Mouse (Mus musculus): Measurements from ENCODE around the gene Wfdc6b. TPM values are rescaled to one million over a fixed set of nuclear protein-coding genes. Genes with fewer than 3 reads are reported as not detected.

Gene Wfdc6b
- total and polyA plus RNA-seq, 3 experiments = not detected

DNA sequence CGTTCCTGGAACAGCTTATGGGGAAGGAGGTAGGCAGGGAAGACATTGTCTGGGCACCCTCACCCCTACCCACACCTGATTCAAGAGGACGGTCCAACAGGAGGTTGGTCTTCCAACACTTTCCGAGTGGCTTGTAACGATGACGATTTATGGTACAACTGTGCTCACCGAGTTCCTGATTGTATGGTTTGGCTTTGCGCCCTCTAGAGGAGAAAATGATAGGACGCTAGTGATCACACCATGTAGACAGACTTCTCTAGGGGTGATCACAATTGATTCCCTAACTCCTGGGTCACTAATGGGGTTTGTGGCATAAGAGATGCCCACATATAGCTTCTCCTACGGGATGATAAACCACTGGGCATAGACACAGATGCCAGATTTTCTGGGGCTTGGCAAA lies 21.9 kb downstream of the Wfdc6b start:
- no peaks in the 10 kb centered on the region for H3K4me1 ChIP-seq (ENCODE audit: control insufficient read depth in 1 of 2, insufficient read depth in 2 of 2, low read length in 2 of 2)
- no peak overlapping the region for H3K27ac ChIP-seq (ENCODE audit: control insufficient read depth, low read depth, low read length)
- no peaks in the 10 kb centered on the region for H3K36me3 ChIP-seq (ENCODE audit: control insufficient read depth in 1 of 2, insufficient read depth in 2 of 2, low read length in 2 of 2)
- no peaks in the 10 kb centered on the region for H3K79me2 ChIP-seq (ENCODE audit: control insufficient read depth, insufficient read depth, low read length, poor library complexity)
- peak; percentile 34 for DNase-seq (ENCODE audit: low read depth, low spot score)
- TF ChIP-seq MAX (IDR thresholded peaks at IDR 0.05; ENCODE audit: low read length) = no peak
- TF ChIP-seq CTCF (IDR thresholded peaks at IDR 0.05 in 2 of 3, conservative IDR thresholded peaks at IDR 0.05 in 1 of 3; ENCODE audit: control insufficient read depth in 1 of 3, insufficient read depth in 1 of 3, low read depth in 2 of 3, low read length in 3 of 3, poor library complexity in 1 of 3, severe bottlenecking in 1 of 3) = peak; percentile 21 to 55 (median 43); a peak in 5 of 6 replicates
- H3K4me3 ChIP-seq (ENCODE audit: control insufficient read depth in 1 of 2, insufficient read depth in 1 of 2, low read depth in 2 of 2, low read length in 2 of 2) = no peak overlapping the region
- H3K9ac ChIP-seq (ENCODE audit: control insufficient read depth, low read depth, low read length, poor library complexity, severe bottlenecking) = no peak overlapping the region
- no peaks in the 10 kb centered on the region; a peak in 2 of 4 replicates for H3K27me3 ChIP-seq (ENCODE audit: control insufficient read depth in 1 of 2, insufficient read depth in 2 of 2, low read length in 2 of 2)
- no peaks in the 10 kb centered on the region for H3K9me3 ChIP-seq (replicated peaks; ENCODE audit: insufficient read depth, low read length)

DNA sequence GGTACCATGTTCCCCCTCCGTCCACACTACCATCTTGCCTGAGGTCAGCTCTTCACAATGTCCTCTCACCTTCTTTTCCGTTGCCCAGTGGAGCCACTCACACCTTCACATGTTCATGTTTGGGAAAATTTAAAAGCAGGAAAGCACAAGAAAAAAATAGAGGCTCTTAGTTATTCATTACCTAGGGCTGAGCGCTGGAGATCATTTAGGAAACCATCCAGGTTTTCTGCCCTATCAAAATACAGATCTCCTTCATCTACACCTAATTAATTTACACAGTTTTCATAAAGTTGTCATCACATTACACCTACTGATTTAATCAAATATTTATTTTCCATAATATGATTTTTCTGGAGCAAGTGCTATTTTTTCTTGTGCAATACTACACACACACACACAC lies 25.4 kb downstream of the Wfdc6b start, which contains the start of gene Wfdc16:
Wfdc16 (minus strand) TSS at position 101 of the 400 bp plus-strand sequence.
- peaks cover 13 to 16% of the 10 kb centered on the region in 2 experiments for H3K4me1 ChIP-seq (ENCODE audit: control insufficient read depth in 1 of 2, insufficient read depth in 2 of 2, low read length in 2 of 2)
- no peak within 1 kb of the TSS for H3K9ac ChIP-seq (ENCODE audit: control insufficient read depth, low read depth, low read length, poor library complexity, severe bottlenecking)
- no peaks in the 10 kb centered on the region for H3K79me2 ChIP-seq (ENCODE audit: control insufficient read depth, insufficient read depth, low read length, poor library complexity)
- H3K27ac ChIP-seq (ENCODE audit: control insufficient read depth, low read depth, low read length) = no peak within 1 kb of the TSS
- H3K4me3 ChIP-seq (ENCODE audit: control insufficient read depth in 1 of 2, insufficient read depth in 1 of 2, low read depth in 2 of 2, low read length in 2 of 2) = no peak within 1 kb of the TSS
- peaks cover 0 to 11% of the 10 kb centered on the region in 2 experiments; a peak in 2 of 4 replicates for H3K36me3 ChIP-seq (ENCODE audit: control insufficient read depth in 1 of 2, insufficient read depth in 2 of 2, low read length in 2 of 2)
- TF ChIP-seq TCF12 (IDR thresholded peaks at IDR 0.05; ENCODE audit: low read depth, low read length) (no peak), TAL1 (IDR thresholded peaks at IDR 0.05; ENCODE audit: low read length) (no peak), JUND (IDR thresholded peaks at IDR 0.05; ENCODE audit: low read depth, low read length) (no peak), MEF2A (IDR thresholded peaks at IDR 0.05; ENCODE audit: extremely low read depth, insufficient replicate concordance, low read depth, low read length, poor library complexity, severe bottlenecking) (no peak), USF2 (IDR thresholded peaks at IDR 0.05; ENCODE audit: borderline replicate concordance in 1 of 2, insufficient read depth in 1 of 2, low read depth in 1 of 2, low read length in 2 of 2) (no peak), ETS1 (IDR thresholded peaks at IDR 0.05; ENCODE audit: low read depth, low read length) (no peak), E2F4 (IDR thresholded peaks at IDR 0.05; ENCODE audit: borderline replicate concordance, low read depth, low read length) (no peak), HCFC1 (IDR thresholded peaks at IDR 0.05; ENCODE audit: low read depth, low read length) (no peak), RCOR1 (IDR thresholded peaks at IDR 0.05; ENCODE audit: low read depth, low read length) (no peak)
- H3K9me3 ChIP-seq (replicated peaks; ENCODE audit: insufficient read depth, low read length) = no peaks in the 10 kb centered on the region
- no peaks in the 10 kb centered on the region for H3K27me3 ChIP-seq (ENCODE audit: control insufficient read depth in 1 of 2, insufficient read depth in 2 of 2, low read length in 2 of 2)
- no peak for DNase-seq (ENCODE audit: low read depth, low spot score)

DNA sequence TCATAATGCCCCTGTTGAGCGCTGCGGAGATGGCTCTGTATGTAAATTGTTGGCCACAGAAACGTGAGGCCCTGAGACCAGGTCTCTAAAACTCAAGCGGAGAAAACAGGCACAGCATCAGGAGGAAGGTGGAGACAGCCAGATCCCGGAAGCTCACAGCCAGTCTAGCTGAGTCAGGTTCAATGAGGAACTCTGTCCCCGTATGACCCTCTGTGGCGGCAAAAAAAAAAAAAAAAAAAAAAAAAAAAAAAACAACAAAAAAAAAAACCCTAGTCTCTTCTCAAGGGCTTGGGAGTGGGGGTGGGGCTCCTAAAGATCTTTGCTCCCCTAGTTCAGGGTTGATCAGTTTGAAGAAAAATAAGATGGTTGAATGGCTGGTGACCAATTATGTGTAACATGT lies 27.8 kb downstream of the Wfdc6b start:
- DNase-seq (ENCODE audit: low read depth, low spot score) = peak; percentile 88
- no peaks in the 10 kb centered on the region for H3K9me3 ChIP-seq (replicated peaks; ENCODE audit: insufficient read depth, low read length)
- H3K4me3 ChIP-seq (ENCODE audit: control insufficient read depth in 1 of 2, insufficient read depth in 1 of 2, low read depth in 2 of 2, low read length in 2 of 2) = no peak overlapping the region; a peak in 2 of 4 replicates
- H3K27ac ChIP-seq (ENCODE audit: control insufficient read depth, low read depth, low read length) = peak overlapping the region; percentile 75
- peaks cover 13 to 16% of the 10 kb centered on the region in 2 experiments for H3K4me1 ChIP-seq (ENCODE audit: control insufficient read depth in 1 of 2, insufficient read depth in 2 of 2, low read length in 2 of 2)
- no peaks in the 10 kb centered on the region for H3K27me3 ChIP-seq (ENCODE audit: control insufficient read depth in 1 of 2, insufficient read depth in 2 of 2, low read length in 2 of 2)
- H3K36me3 ChIP-seq (ENCODE audit: control insufficient read depth in 1 of 2, insufficient read depth in 2 of 2, low read length in 2 of 2) = peaks cover 0 to 11% of the 10 kb centered on the region in 2 experiments; a peak in 2 of 4 replicates
- no peaks in the 10 kb centered on the region for H3K79me2 ChIP-seq (ENCODE audit: control insufficient read depth, insufficient read depth, low read length, poor library complexity)
- peak overlapping the region; percentile 69 for H3K9ac ChIP-seq (ENCODE audit: control insufficient read depth, low read depth, low read length, poor library complexity, severe bottlenecking)
- TF ChIP-seq CHD2 (IDR thresholded peaks at IDR 0.05; ENCODE audit: low read length) (peak; percentile 71), GATA1 (IDR thresholded peaks at IDR 0.05; ENCODE audit: low read depth, low read length) (no peak), MAFK (IDR thresholded peaks at IDR 0.05; ENCODE audit: borderline replicate concordance, low read depth, low read length) (peak; percentile 90), ZNF384 (IDR thresholded peaks at IDR 0.05; ENCODE audit: low read depth, low read length) (peak; percentile 100), BHLHE40 (IDR thresholded peaks at IDR 0.05; ENCODE audit: borderline replicate concordance, low read depth, low read length) (peak; percentile 76), KAT2A (conservative IDR thresholded peaks at IDR 0.05; ENCODE audit: low read depth, low read length) (no peak), MEF2A (IDR thresholded peaks at IDR 0.05; ENCODE audit: extremely low read depth, insufficient replicate concordance, low read depth, low read length, poor library complexity, severe bottlenecking) (no peak), JUND (IDR thresholded peaks at IDR 0.05; ENCODE audit: low read depth, low read length) (no peak), CTCF (IDR thresholded peaks at IDR 0.05 in 2 of 3, conservative IDR thresholded peaks at IDR 0.05 in 1 of 3; ENCODE audit: control insufficient read depth in 1 of 3, insufficient read depth in 1 of 3, low read depth in 2 of 3, low read length in 3 of 3, poor library complexity in 1 of 3, severe bottlenecking in 1 of 3) (no peak), POLR2A (IDR thresholded peaks at IDR 0.05; ENCODE audit: control insufficient read depth in 1 of 2, insufficient read depth in 1 of 2, low read depth in 1 of 2, low read length in 2 of 2, poor library complexity in 1 of 2) (peak in 1 of 2 experiments; percentile 53; a peak in 1 of 4 replicates), E2F4 (IDR thresholded peaks at IDR 0.05; ENCODE audit: borderline replicate concordance, low read depth, low read length) (peak; percentile 96), ZKSCAN1 (IDR thresholded peaks at IDR 0.05; ENCODE audit: low read depth, low read length) (no peak), EP300 (IDR thresholded peaks at IDR 0.05; ENCODE audit: low read depth in 1 of 2, low read length in 2 of 2) (peak; percentile 72 to 85), RCOR1 (IDR thresholded peaks at IDR 0.05; ENCODE audit: low read depth, low read length) (0 out of 2 replicates have a peak, but pooled peaks have one; percentile 54), MYC (IDR thresholded peaks at IDR 0.05; ENCODE audit: low read depth, low read length) (peak; percentile 34; the same call in 1 of the 2 replicates), MAX (IDR thresholded peaks at IDR 0.05; ENCODE audit: low read length) (peak; percentile 19; the same call in 1 of the 2 replicates), CHD1 (IDR thresholded peaks at IDR 0.05; ENCODE audit: low read depth, low read length) (0 out of 2 replicates have a peak, but pooled peaks have one; percentile 42), GABPA (IDR thresholded peaks at IDR 0.05; ENCODE audit: low read depth, low read length) (peak; percentile 87), ETS1 (IDR thresholded peaks at IDR 0.05; ENCODE audit: low read depth, low read length) (peak; percentile 86)
